Mouse (Mus musculus) testis, postnatal 10 days (tissue): Measurements from ENCODE around the gene Rbbp6.
A peak's percentile ranks its signal among the peaks of the same experiment; 100 is the strongest.

Source experiments
- DNase-seq: peaks from one replicate; pipeline ENCODE4 v3.0.0; 2021; ENCODE audit warnings: low spot score

Rbbp6 gene

DNA sequence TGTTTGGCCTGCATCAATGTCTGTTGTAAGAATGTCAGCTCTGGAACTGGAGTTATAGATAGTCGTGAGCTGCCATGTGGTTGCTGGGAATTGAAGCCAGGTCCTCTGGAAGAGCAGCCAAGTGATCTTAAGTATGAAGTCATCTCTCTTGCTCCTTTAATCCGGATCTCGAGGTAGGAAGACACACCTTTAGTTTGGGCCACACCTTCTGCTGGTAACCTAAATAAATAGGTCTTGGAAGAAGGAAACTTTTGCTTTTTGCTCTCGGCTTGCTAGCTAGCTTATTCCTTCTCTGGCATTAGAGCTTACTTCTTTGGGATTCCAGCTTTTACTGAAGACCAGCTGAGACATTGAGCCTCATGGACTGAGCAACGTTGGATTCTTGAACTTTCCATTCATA is at the start of gene Rbbp6:
Gene Rbbp6, plus strand, starts transcription at position 301 of the 400 bp plus-strand sequence.
- no peak for DNase-seq

DNA sequence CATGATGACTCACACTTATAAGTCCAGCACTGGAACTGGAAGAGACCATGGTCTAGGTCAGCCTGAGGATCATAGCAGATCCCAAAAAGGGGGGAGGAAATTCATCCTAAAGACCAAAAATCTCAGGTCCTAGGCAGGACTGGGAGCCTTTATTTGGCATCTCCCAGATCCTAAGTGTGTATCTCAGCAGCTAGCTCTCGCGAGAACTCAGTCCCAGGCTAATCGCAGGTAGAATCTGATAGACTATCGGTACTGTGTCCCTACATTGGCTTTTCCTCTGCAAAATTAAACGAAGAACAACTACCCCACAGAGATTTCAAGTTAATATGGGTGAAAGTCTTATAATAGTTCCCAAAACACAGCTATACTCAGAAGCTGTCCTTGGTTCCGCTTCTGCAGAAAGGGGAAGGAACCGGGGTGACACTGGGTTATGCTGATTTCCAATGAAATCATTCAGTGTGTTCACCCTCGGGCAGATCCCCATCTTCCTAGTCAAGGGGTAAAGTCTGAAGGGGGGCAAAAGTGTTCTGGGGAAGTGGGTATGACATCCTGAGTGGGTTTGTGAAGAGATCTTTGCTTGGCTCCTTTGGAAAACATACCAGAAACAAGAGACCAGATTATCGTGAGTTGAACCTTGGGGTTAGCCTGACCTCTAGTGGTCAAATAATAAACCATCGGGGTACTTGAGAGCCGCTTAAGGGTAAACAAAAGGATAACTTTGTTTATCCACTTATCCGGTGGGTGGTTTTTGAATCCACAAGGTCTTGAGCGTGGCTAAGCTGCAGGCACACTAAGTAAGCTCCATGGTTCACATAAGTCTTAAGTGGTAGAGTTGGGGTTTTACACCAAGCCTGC is 45.5 kb upstream of the Rbbp6 start:
- no peak for DNase-seq

DNA sequence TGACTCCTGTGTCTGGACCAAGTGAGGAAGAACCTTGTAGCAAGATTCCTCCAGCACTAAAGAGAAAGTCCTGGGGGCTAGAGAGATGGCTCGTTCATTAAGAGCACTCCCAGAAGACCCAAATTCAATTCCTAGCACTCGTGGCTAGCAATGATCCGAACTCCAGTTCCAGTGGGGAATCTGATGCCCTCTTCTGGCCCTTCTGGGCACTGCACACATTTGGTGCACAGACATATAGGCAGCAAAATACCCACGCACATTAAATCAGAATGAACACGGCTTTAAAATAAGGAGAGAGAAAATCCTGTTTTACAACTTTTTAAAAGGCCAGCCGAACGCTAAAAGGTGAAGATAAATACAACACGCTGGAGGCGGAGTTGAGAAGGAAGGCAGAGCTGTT is 43.9 kb upstream of the Rbbp6 start:
- peak; percentile 54 for DNase-seq

DNA sequence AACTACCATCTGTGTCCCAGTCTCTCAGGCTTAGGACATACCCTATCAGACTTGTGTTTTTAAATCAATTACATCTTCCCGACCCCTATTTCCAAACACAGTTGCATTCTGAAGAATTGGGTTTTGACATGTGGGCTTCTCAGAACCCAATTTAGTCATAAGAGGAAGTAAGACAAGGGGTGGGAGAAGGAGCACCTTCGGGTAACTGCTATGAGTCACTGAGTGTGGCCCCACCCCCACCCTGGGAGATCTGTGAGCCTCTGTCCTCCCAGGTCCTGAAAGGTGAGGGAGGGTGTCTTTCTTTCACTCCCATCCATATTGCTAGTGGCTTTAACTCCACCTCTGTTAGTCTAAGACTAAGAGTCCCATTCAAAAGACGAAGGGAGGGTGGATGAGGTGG is 41.2 kb upstream of the Rbbp6 start:
- DNase-seq = no peak

DNA sequence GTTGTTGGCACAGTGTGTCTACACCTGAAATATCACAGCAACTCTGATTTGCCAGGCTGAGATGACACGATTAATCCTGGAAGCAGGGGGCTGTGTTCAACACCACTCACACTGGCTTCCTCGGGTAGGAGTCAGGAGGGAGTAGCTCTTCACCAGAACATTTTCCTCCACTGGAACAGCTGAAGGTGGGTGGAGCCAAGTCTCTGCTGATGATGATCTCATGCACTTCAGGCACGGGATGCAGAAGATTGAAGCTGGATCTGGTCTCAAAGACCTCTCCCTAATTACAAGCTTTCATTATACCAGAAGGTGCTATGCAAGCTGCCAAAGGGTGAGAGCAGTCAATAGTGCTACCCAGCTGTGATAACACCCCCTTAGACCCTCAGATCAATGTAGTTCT is 35.0 kb upstream of the Rbbp6 start:
- DNase-seq = no peak

DNA sequence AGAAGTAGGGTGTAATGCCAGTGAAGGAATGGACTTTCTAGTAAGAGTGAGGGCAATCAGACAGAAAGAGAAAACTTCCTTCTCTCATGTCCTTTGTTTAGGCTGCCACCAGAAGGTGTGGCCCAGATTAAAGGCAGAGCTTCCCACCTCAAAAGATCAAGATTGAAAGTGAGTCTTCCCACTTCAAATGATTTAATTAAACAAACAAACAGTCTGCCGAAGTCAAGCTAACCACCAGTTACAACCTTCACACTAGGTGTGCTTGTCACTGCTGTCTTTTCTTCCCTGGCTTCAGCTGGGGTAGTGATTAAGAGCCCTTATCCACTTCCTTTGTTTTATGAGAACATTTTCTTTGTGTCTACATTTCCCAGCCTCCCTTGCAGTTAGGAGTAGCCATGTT is 33.3 kb upstream of the Rbbp6 start:
- no peak for DNase-seq

DNA sequence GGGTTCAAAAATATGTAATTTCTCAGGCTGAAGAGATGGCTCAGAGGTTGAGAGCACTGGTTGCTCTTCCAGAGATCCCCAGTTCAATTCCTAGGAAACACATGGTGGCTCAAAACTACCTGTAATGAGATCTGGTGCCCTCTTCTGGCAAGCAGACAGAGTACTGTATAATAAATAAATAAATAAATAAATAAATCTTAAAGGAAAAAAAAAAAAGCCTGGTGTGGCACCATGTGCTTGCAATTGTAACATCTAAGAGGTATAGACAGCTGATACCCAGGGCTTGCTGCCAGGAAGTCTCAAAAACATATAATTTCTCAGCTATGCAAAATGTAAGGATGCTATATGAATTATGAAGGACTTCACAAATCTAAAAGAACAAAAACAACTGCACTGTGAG is 28.9 kb upstream of the Rbbp6 start:
- no peak for DNase-seq

DNA sequence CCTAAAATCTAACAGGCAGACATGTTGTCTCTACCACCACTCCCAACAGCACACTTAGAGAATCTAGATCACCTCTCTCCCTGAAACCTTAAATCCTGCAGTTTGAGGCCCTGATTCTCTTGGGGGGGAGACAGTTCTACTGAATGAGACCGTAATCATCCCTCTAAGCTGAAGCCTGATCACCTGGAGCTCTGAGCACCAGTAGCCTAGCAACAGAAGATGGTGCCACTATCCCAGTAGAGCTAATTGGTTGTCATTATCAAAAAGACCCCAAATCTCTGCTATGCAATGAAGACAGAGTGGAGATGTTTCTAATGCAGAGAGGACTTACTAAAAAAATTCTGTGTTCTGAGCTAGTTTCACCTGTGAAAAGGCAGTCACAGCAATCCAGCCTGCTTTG is 27.3 kb upstream of the Rbbp6 start:
- DNase-seq = no peak

DNA sequence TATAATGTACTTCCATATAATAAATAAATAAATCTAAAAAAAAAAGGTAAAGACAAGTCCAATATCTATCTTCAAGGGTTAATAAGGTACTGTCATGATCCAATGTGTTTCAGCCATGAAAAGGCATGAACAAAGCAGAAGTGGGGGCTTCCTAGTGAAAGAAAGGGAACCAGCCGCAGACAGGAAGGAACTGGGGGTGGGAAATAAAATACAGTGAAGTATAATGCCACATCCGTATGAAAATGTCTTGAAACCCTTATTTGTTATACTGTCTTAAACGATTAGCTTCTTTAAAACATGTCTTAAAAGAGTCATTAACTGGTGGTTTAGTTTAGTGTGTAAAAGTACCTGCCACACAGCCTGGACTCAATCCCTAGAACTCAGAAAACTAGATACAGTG is 26.3 kb upstream of the Rbbp6 start:
- DNase-seq = no peak

DNA sequence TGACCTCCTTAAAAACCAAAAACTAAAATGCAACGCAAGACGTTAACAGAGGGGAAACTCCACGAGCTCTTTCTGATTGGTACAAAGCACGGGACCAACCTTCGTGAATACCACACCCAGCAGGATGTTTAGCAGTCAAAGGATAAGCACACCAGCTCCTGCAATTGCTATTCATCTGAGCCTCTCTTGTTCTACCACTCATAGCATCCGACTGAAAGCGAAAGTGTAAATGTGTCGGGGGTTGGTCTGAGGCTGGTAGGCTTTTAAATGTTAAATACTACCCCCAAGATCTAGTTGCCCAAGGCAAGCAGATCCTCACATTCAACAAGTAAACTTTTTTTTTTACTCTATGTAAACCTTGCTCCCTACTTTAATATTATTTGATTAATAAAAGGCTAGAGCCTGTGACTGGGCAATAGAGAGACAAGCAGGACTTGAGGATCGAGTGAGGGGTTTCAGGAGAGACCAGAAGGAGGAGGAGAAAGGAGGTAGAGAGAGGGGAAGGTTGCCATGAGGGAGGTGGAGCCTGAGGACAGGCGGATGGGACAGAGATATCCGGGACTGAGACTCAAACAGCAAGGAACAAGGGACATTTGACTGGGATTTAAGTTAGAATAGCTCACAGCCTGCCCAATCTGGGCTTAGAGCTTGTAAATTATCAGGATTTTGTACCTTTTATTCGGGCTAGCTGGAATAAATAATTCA is 25.0 kb upstream of the Rbbp6 start:
- DNase-seq = no peak

DNA sequence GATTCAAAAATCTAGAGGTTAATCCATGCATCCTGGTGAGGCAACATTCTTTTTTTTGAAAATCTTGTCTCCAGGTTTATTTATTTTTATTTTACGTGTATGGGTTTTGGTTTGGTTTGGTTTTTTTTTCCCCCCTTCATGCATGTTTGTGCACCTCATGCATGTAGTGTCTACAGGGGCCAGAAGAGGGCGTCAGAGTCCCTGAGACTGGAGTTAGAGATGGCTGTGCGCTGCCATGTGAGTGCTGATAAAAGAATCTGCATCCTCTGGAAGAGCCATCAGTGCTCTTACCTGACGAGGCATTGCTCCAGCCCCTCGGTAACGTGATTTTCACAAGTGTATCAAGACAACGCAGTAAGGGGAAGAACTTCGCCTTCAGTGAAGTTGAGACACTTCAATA is 23.4 kb upstream of the Rbbp6 start:
- peak; percentile 49 for DNase-seq

DNA sequence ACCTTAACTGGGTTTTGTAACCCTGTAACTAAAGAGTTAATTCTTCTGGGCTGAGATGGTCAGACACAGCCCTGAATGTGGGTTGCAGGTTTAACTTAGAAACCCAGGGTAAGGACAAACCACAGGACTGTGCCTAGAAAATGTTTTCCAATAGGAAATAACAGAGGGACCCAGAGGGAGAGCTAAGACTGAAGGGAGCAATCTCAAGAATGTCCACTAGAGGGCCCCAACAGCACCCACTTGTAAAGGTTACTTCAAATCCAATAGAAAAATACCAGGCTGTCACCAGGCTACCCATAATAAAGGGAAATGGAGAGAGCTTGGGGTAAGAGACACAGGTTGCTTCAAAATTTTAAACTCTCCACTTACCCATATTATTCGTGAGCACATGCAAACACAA is 20.3 kb upstream of the Rbbp6 start:
- peak; percentile 86 for DNase-seq

DNA sequence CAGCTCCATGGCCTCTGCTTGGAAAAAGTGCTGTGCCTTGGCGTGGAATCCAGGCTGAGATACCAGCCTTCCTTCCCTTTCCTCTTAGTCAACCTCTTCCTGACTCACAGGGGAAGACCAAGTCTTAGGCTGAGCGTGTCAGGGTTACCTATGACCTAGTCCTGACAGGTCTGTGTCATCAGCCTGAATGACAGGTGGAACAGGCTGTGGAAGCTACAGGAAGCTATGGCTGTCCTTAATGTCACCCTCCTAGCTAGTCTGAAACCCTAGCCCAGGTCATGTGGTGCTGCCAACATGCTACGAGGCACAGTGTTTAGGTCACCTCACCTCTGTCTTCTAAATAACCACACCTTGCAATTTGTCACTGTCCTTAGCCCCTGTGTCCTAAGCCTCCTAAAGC is 16.2 kb upstream of the Rbbp6 start:
- no peak for DNase-seq

DNA sequence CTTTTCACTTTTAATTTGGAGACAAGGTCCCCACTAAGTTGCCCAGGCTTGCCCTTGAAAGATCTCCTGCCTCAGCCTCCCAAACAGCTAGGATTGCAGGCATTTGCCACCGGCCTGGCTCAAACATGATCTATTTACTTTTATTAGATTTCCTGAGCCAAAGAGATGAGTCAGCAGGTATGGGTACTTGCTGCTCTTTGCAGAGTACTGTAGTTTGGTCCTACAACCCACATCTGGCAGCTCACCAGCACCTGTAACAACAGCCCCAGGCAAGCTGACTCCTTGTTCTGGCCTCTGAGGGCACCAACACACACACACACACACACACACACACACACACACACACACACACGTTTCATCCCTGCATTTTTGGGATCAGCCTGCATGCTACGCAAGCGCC is 14.0 kb upstream of the Rbbp6 start:
- DNase-seq = no peak

DNA sequence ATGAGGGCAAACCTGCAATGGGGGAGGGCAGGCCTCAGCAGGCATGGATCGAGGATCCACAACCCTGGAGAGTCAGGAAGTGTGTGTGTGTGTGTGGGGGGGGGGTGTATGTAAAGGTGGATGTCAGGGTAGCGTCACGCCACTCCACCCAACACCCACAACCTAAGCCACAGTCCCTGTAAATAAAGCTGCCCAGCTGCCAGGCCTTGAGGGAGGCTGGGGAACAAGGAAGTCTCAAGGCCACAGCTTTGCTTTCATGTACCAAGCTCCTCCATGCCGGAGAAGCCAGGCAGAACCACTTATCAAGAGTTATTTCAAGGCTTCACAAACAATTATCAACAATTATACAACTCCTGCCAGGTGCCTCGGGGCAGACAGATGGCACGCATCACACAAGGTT is 13.4 kb upstream of the Rbbp6 start:
- DNase-seq = no peak

DNA sequence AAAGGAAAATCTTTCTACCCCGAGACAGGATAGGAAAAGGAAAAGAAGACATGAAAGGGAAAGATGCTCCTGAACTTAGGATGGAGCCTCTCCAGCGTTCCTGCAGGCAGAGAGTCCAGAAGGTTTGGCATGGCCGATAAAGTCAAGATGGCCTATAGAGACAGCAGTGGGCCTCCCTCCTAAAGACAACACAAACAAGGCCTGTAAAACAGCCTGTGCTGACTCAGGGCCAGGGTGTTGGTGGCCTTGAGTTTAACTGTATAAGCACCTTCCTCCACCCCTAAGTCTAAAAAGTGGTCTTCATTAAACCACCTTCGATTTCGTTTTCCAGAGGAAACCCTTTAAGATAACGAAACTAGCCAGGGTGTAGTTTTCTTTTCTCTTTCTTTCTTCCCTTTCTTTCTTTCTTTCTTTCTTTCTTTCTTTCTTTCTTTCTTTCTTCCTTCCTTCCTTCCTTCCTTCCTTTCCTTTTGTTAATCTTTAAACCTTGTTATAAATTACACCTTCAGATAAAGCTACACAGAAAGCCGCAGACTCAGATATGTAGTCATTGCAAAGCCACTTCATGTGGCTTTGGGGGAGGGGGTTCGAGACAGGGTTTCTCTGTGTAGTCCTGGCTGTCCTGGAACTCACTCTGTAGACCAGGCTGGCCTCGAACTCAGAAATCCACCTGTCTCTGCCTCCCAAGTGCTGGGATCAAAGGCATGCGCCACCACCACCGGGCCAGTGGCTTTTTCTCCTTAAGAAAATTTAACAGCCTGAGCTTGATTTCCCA is 10.8 kb upstream of the Rbbp6 start:
- DNase-seq = peak; percentile 26

DNA sequence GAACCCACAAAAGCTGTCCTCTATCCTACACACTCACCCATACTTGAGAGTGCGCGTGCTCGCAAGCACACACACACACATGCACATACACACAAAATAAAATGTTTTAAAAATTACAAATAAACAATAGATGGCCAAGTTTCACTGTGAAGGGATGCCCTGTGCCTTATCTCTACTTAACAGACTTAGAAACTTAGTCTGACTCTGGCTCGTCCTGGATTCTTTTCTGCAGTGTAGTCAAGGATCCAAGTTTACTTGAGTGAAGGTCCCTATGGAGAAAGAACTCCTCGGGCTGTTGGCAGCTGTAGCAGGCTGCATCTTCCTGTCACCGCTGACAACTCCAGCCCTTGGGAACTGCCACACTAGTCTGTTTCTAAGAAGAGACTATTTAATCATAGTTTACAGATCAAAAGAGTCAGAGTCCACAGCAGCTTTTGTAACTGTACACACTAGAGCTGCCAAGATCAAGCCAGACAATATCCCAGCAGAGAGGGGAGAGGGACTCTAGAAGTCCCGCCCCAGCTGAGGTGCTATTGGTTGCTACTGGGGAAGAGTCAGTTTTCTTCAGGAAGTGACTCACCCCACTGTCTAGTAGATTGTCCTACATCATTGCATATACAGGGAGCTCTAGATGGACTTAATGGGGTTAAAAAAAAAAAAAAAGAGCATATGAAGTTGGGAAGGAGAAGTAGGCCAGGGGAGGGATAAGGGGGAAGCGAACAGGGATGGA is 10.1 kb upstream of the Rbbp6 start:
- peak; percentile 69 for DNase-seq

DNA sequence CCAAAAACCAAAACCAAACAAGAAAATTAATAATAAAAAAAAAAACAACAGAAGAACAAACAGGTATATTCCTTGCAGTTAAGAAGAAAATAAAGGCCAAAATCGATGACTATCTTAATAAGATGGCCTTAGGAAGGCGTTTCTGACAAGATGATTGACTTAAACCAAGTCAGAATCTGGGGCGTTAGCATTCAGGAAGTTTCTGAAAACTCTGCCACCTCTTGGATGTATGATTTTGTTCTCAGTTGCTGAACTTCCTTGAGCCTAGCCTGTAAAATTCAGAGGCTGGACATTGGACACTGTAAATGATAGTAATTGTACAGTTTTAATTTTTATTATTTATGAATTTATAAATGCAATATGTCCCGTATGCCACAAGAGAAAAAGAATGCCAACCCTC is 3.3 kb downstream of the Rbbp6 start:
- no peak for DNase-seq

DNA sequence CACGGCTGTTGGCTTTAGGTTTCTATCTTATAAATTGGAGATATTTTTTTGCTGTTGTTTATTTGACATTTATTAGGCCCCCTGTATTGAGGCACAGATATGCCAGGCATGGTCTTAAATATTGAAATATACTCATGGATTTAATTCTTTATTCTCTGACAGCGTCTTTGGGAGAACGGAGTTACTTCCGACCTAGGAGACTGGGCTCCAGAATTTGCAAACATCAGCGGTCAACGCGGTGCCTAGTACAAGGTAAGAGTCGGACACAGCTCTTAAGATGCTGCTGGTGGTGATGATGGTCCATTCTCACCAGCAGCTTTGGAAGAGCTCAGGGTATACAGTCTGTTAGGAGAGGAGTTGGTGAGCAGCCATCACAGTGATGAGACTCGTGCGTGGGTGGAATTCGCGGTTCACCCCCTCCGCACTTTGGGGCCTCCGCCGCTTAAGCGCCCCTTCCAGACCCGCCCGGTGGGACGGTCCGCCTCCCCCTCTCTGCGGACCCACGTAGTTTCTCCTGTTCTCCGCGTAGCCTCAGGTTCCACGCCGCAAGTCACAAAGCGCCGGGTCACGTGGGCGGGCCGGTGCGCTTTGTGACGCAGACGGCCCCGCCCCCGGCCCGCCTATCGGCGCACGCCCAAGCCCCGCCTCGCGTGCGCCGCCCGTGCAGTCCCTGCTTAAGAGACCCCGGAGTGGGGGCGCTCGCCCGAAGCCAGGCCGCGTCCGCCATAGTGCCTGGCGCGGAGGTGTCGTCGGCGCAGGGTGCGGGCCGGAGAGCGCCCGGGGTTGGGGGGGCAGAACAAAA is 3.9 kb downstream of the Rbbp6 start:
- DNase-seq = peak; percentile 98

DNA sequence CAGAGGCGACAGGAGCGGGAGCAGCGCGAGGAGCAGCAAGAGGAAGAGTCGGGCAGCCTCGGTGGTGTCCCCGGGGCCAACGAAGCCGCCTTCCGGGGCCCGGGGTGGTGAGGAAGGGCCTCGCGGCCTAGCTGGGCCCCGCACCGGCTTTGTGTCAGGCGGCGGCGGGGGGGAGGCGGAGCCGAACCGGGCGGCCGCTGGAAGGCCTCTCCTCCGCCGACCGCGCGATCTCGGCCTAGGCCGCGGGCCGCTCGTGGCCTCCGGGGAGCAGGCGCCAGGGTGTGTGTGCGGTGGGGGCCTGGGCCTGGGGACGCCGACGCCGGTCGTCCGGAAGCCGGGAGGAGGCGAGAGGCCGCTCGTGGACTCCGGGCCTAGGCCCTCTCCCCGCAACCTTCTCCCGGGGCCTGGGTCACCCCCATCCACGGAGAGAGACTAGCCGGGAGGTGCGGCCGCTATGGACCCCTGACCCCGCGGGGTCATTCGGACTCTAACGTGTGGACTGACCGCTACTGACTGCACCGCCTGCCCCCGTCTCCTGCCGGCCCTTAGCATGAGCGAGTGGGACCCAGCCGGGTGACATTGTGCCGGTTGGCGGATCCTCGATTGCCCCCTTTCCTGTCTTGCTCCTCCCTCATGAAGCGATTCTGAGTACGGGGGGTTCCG is 4.8 kb downstream of the Rbbp6 start:
- DNase-seq = peak; percentile 73
